Mouse (Mus musculus) neural tube, embryonic 11.5 days (tissue): Measurements from ENCODE around the gene Ranbp17. TPM values are rescaled to one million over a fixed set of nuclear protein-coding genes. Genes with fewer than 3 reads are reported as not detected.
"Not testable (repeated sequence)": the region's sequence is repeated elsewhere in the genome, so short reads cannot be mapped to it uniquely, and the experiment has no call there.

ENCODE experiments used
- ATAC-seq: fragments of 200-750 bp; cut with Nextera tagmentation; 2 replicates; pipeline ENCODE4 v1.8.0; 2017; ENCODE audit warnings: moderate number of reproducible peaks, mild to moderate bottlenecking, moderate TSS enrichment, moderate library complexity; ENCODE audit not compliant: insufficient read depth, low FRiP score, low TSS enrichment
- DNase-seq: peaks from one replicate; pipeline ENCODE4 v3.0.0-alpha.2; 2015; ENCODE audit warnings: low spot score
- H3K27ac ChIP-seq: fragments of 300-500 bp; sonication (generic); 2 replicates; pipeline ENCODE4 v1.5.1; 2014; ENCODE audit warnings: low read depth, mild to moderate bottlenecking, low read length
- H3K27me3 ChIP-seq: fragments of 300-500 bp; sonication (generic); 2 replicates; pipeline ENCODE4 v1.6.1; 2014; ENCODE audit warnings: mild to moderate bottlenecking, low read length, mixed read lengths; ENCODE audit not compliant: control insufficient read depth, insufficient read depth
- H3K36me3 ChIP-seq: fragments of 300-500 bp; sonication (generic); 2 replicates; pipeline ENCODE4 v1.6.1; 2014; ENCODE audit warnings: mild to moderate bottlenecking, low read length, moderate library complexity, mixed read lengths; ENCODE audit not compliant: control insufficient read depth, insufficient read depth
- H3K4me1 ChIP-seq: fragments of 300-500 bp; sonication (generic); 2 replicates; pipeline ENCODE4 v1.6.1; 2014; ENCODE audit warnings: low read length, mixed read lengths; ENCODE audit not compliant: control insufficient read depth, insufficient read depth
- H3K4me2 ChIP-seq: fragments of 300-500 bp; sonication (generic); 2 replicates; pipeline ENCODE4 v1.6.1; 2014; ENCODE audit warnings: low read depth, mild to moderate bottlenecking, moderate library complexity
- H3K4me3 ChIP-seq: fragments of 300-500 bp; sonication (generic); 2 replicates; pipeline ENCODE4 v1.5.1; 2014; ENCODE audit warnings: low read depth, low read length
- H3K9ac ChIP-seq: fragments of 300-500 bp; sonication (generic); 2 replicates; pipeline ENCODE4 v1.6.1; 2014; ENCODE audit warnings: mild to moderate bottlenecking, low read length
- H3K9me3 ChIP-seq: fragments of 300-500 bp; sonication (generic); 2 replicates; pipeline ENCODE4 v1.6.1; 2016; ENCODE audit warnings: low read length; ENCODE audit not compliant: control insufficient read depth
- WGBS: fragments of 180-500 bp; shearing (Covaris S2); extraction: QIAGEN DNeasy Blood & Tissue Kit; methylation state at CpG from one replicate; pipeline ENCODE4 v1.1.7; 2014; 5-methylcytosine and 5-hydroxymethylcytosine counted together
- polyA plus RNA-seq: library from polyadenylated mRNA; unstranded; fragments of >200 nt; fragmentation: Nextera tagmentation; extraction: Ambion mirVana; gene quantifications from 2 replicates; pipeline ENCODE4 v1.2.1, GENCODE M21; 2014

The Ranbp17 gene
- polyA plus RNA-seq, 1 experiment from 2014 or later, result 18.3 TPM

- DNase-seq (no peak), ATAC-seq (no peak)
- H3K4me1 ChIP-seq, result no peaks in the 10 kb centered on the region
- no peaks in the 10 kb centered on the region for H3K27me3 ChIP-seq
- H3K36me3 ChIP-seq, result no peaks in the 10 kb centered on the region
- H3K4me3 ChIP-seq, result no peak overlapping the region
- no peak overlapping the region for H3K4me2 ChIP-seq
- no peak overlapping the region for H3K27ac ChIP-seq
- H3K9ac ChIP-seq, result no peak overlapping the region
- 52% methylated on average over 1 of the region's 1 CpGs for WGBS
- no peaks in the 10 kb centered on the region for H3K9me3 ChIP-seq
Measured at GRCm38 (mm10) chr11:33461172-33461571, 52.4 kb downstream of the Ranbp17 start.

DNA sequence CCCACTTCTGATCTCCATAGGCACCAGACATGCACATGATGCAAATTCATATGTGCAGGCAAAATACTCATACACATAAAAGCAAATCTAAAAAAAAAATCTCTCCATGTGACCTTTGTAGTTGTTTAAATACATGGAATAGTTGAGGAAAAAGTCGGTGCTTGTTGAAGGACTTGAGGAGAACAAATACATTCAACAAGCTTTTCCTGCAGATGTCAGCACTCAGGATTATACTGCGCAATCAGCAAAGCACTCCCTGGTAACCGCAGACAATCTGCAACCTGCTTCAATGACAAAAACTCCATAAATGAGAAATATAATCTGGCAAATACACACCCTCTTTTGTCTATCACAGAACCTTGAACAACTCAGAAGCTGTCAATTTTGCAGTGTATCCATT lies 59.5 kb downstream of the Ranbp17 start:
- no peaks in the 10 kb centered on the region for H3K4me1 ChIP-seq
- no peaks in the 10 kb centered on the region for H3K9me3 ChIP-seq
- H3K36me3 ChIP-seq, result no peaks in the 10 kb centered on the region
- DNase-seq (no peak), ATAC-seq (no peak)
- no peak overlapping the region for H3K4me2 ChIP-seq
- WGBS, result 90% methylated on average over 3 of the region's 3 CpGs
- H3K27me3 ChIP-seq, result no peaks in the 10 kb centered on the region
- no peak overlapping the region for H3K27ac ChIP-seq
- no peak overlapping the region for H3K9ac ChIP-seq
- H3K4me3 ChIP-seq, result no peak overlapping the region

DNA sequence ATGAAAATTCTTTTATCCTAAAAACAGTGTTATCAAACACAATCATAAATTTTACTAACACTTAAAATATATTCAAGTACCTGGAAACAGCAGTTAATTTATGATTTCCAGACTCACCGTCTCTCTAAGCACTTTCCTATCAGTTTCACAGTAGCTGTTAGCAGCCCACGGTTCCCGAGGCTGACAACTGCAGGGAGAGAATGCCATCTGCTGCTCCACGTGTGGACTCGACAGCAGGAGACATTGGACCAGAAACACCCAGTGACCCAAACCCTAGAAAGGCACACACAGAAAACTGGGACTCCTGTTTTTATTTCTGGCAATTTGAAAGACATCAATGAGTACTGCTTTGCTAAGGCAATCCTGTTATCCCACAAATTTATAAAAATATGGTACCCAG lies 79.7 kb downstream of the Ranbp17 start:
- Histone ChIP-seq H3K27ac (no peak overlapping the region), H3K27me3 (no peaks in the 10 kb centered on the region), H3K4me2 (no peak overlapping the region), H3K9ac (no peak overlapping the region), H3K4me1 (no peaks in the 10 kb centered on the region), H3K9me3 (no peaks in the 10 kb centered on the region), H3K36me3 (no peaks in the 10 kb centered on the region), H3K4me3 (no peak overlapping the region)
- DNase-seq (no peak), ATAC-seq (no peak)
- 27% methylated on average over 5 of the region's 5 CpGs for WGBS

- H3K36me3 ChIP-seq, H3K4me1 ChIP-seq, H3K4me3 ChIP-seq, H3K27ac ChIP-seq, H3K9me3 ChIP-seq, H3K9ac ChIP-seq, H3K27me3 ChIP-seq, ATAC-seq, DNase-seq, H3K4me2 ChIP-seq: not testable (repeated sequence)
- 89% methylated on average over 17 of the region's 17 CpGs for WGBS
Measured at GRCm38 (mm10) chr11:33428238-33428637, 85.3 kb downstream of the Ranbp17 start.

DNA sequence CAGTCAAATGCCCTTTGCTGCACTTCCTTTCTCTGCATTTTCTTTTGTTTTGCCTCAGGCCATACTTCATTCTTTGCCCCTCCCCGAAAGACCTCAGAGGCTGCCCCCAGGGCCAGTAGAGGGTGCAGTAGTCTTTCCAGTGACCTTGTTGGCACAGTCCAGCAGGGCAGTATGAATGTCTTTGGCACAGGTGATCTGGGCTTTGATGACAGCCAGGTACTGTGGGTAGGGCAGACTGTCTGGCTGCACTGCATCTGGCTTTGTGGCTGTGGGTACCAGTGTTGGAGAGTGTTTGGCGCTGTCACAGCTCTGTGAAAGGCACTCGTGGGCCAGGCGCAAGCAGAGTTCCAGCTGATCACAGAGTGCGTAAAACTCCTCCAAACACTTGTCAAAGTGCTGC lies 85.8 kb downstream of the Ranbp17 start:
- H3K4me1 ChIP-seq, DNase-seq, ATAC-seq, H3K27me3 ChIP-seq, H3K36me3 ChIP-seq, H3K9me3 ChIP-seq, H3K4me2 ChIP-seq, H3K9ac ChIP-seq, H3K4me3 ChIP-seq, H3K27ac ChIP-seq: not testable (repeated sequence)
- WGBS, result 90% methylated on average over 5 of the region's 5 CpGs

- WGBS, result 84% methylated on average over 3 of the region's 3 CpGs
- H3K36me3 ChIP-seq, result no peaks in the 10 kb centered on the region
- DNase-seq, result no peak
Measured at GRCm38 (mm10) chr11:33422226-33422625, 91.3 kb downstream of the Ranbp17 start.

GRCm38 (mm10) chr11:33404651-33405050 lies 108.9 kb downstream of the Ranbp17 start:
- no peaks in the 10 kb centered on the region for H3K4me1 ChIP-seq
- WGBS, result 85% methylated on average over 4 of the region's 4 CpGs
- no peak overlapping the region for H3K9ac ChIP-seq
- DNase-seq, result no peak
- no peak overlapping the region for H3K27ac ChIP-seq
- no peaks in the 10 kb centered on the region for H3K9me3 ChIP-seq
- ATAC-seq, result no peak
- H3K27me3 ChIP-seq, result no peaks in the 10 kb centered on the region
- no peak overlapping the region for H3K4me3 ChIP-seq
- no peaks in the 10 kb centered on the region for H3K36me3 ChIP-seq
- no peak overlapping the region for H3K4me2 ChIP-seq

More at GRCm38 (mm10) chr11:33422226-33422625, 91.3 kb downstream of the Ranbp17 start:
- H3K9me3 ChIP-seq, result no peaks in the 10 kb centered on the region
- ATAC-seq, result no peak
- H3K27ac ChIP-seq, result no peak overlapping the region
- no peak overlapping the region for H3K4me3 ChIP-seq
- no peaks in the 10 kb centered on the region for H3K27me3 ChIP-seq
- no peaks in the 10 kb centered on the region for H3K4me1 ChIP-seq
- no peak overlapping the region for H3K4me2 ChIP-seq
- no peak overlapping the region for H3K9ac ChIP-seq

GRCm38 (mm10) chr11:33399346-33399745 lies 114.2 kb downstream of the Ranbp17 start:
- DNase-seq, result no peak
- H3K4me1 ChIP-seq, result no peaks in the 10 kb centered on the region
- no peak overlapping the region for H3K4me2 ChIP-seq
- no peak overlapping the region for H3K27ac ChIP-seq
- no peak for ATAC-seq
- no peaks in the 10 kb centered on the region for H3K36me3 ChIP-seq
- WGBS, result 77% methylated on average over 1 of the region's 1 CpGs
- no peaks in the 10 kb centered on the region for H3K27me3 ChIP-seq
- H3K9me3 ChIP-seq, result no peaks in the 10 kb centered on the region
- H3K4me3 ChIP-seq, result no peak overlapping the region
- H3K9ac ChIP-seq, result no peak overlapping the region

- Histone ChIP-seq H3K27me3 (no peaks in the 10 kb centered on the region), H3K27ac (no peak overlapping the region), H3K4me1 (no peaks in the 10 kb centered on the region), H3K36me3 (no peaks in the 10 kb centered on the region), H3K4me2 (no peak overlapping the region), H3K4me3 (no peak overlapping the region), H3K9ac (no peak overlapping the region), H3K9me3 (no peaks in the 10 kb centered on the region)
- ATAC-seq (no peak), DNase-seq (no peak)
- 88% methylated on average over 3 of the region's 3 CpGs for WGBS
Measured at GRCm38 (mm10) chr11:33398701-33399100, 114.8 kb downstream of the Ranbp17 start.
